Mouse (Mus musculus): ENCODE results near the gene Mrps14. TPM values are rescaled to one million over a fixed set of nuclear protein-coding genes. Genes with fewer than 3 reads are reported as not detected.

Gene Mrps14
- polyA plus RNA-seq (2012; rRNA removed), result 34.6 and 39.1 TPM in 2 replicates

- DNase-seq (ENCODE audit: low read depth, low spot score), result peak; percentile 98
- 6% methylated on average over 31 of the region's 31 CpGs for WGBS
These were observed at the start of gene Mrps14 for GRCm38 (mm10) chr1:160194529-160195336. Gene Mrps14, plus strand, starts transcription at chr1:160195215.

GRCm38 (mm10) chr1:160145606-160146005 lies 49.4 kb upstream of the Mrps14 start:
- WGBS, result 72% methylated on average over 3 of the region's 3 CpGs
- no peak for DNase-seq (ENCODE audit: low read depth, low spot score)

GRCm38 (mm10) chr1:160147274-160147673 lies 47.7 kb upstream of the Mrps14 start:
- WGBS, result 86% methylated on average over 7 of the region's 7 CpGs
- DNase-seq (ENCODE audit: low read depth, low spot score), result no peak

GRCm38 (mm10) chr1:160149291-160149906 lies 45.6 kb upstream of the Mrps14 start:
- WGBS, result 61% methylated on average over 11 of the region's 11 CpGs

GRCm38 (mm10) chr1:160150726-160151125 lies 44.3 kb upstream of the Mrps14 start:
- no peak for DNase-seq (ENCODE audit: low read depth, low spot score)
- 51% methylated on average over 3 of the region's 3 CpGs for WGBS

More at GRCm38 (mm10) chr1:160149291-160149906, 45.6 kb upstream of the Mrps14 start:
- DNase-seq (ENCODE audit: low read depth, low spot score), result no peak

GRCm38 (mm10) chr1:160153480-160153879 lies 41.5 kb upstream of the Mrps14 start, which contains the start of gene Tnn:
Gene Tnn, minus strand, starts transcription at chr1:160153580.
- no peak for DNase-seq (ENCODE audit: low read depth, low spot score)
- 48% methylated on average over 8 of the region's 8 CpGs for whole genome bisulfite sequencing

- no peak for DNase-seq (ENCODE audit: low read depth, low spot score)
- 96% methylated on average over 2 of the region's 2 CpGs for WGBS
These were observed 36.8 kb upstream of the Mrps14 start for GRCm38 (mm10) chr1:160158190-160158589.

- DNase-seq (ENCODE audit: low read depth, low spot score), result no peak
These were observed 28.4 kb upstream of the Mrps14 start for GRCm38 (mm10) chr1:160166600-160166999.

GRCm38 (mm10) chr1:160176903-160177302 lies 18.1 kb upstream of the Mrps14 start:
- 81% methylated on average over 8 of the region's 8 CpGs for WGBS
- DNase-seq (ENCODE audit: low read depth, low spot score), result no peak

More at GRCm38 (mm10) chr1:160166600-160166999, 28.4 kb upstream of the Mrps14 start:
- 78% methylated on average over 4 of the region's 5 CpGs for WGBS

GRCm38 (mm10) chr1:160181216-160181615 lies 13.8 kb upstream of the Mrps14 start:
- no peak for DNase-seq (ENCODE audit: low read depth, low spot score)
- WGBS, result 20% methylated on average over 4 of the region's 4 CpGs

- 20% methylated on average over 5 of the region's 5 CpGs for WGBS
These were observed 10.5 kb upstream of the Mrps14 start for GRCm38 (mm10) chr1:160184506-160184905.

GRCm38 (mm10) chr1:160195337-160195663 lies 285 bp downstream of the Mrps14 start:
- under 1% methylated on average over 13 of the region's 13 CpGs for WGBS
- DNase-seq (ENCODE audit: low read depth, low spot score), result no peak

More at GRCm38 (mm10) chr1:160184506-160184905, 10.5 kb upstream of the Mrps14 start:
- DNase-seq (ENCODE audit: low read depth, low spot score), result no peak

- no peak for DNase-seq (ENCODE audit: low read depth, low spot score)
These were observed 10.5 kb downstream of the Mrps14 start for GRCm38 (mm10) chr1:160205486-160205885.

- DNase-seq (ENCODE audit: low read depth, low spot score), result no peak
- 84% methylated on average over 2 of the region's 2 CpGs for WGBS
These were observed 14.8 kb downstream of the Mrps14 start for GRCm38 (mm10) chr1:160209844-160210243.

- 34% methylated on average over 3 of the region's 3 CpGs for WGBS
- no peak for DNase-seq (ENCODE audit: low read depth, low spot score)
These were observed 15.6 kb downstream of the Mrps14 start for GRCm38 (mm10) chr1:160210566-160210965.

- peak; percentile 16 for DNase-seq (ENCODE audit: low read depth, low spot score)
- WGBS, result under 1% methylated on average over 8 of the region's 8 CpGs
These were observed 16.6 kb downstream of the Mrps14 start for GRCm38 (mm10) chr1:160211597-160212122.

- WGBS, result under 1% methylated on average over 45 of the region's 45 CpGs
- peak; percentile 24 for DNase-seq (ENCODE audit: low read depth, low spot score)
These were observed 17.2 kb downstream of the Mrps14 start for GRCm38 (mm10) chr1:160212123-160212691.

GRCm38 (mm10) chr1:160212703-160213669 lies 18.0 kb downstream of the Mrps14 start, which contains the start of gene Cacybp:
Gene Cacybp, minus strand, starts transcription at chr1:160212875.
- peak; percentile 95 for DNase-seq (ENCODE audit: low read depth, low spot score)
- WGBS, result under 1% methylated on average over 76 of the region's 76 CpGs

- no peak for DNase-seq (ENCODE audit: low read depth, low spot score)
- WGBS, result 90% methylated on average over 7 of the region's 7 CpGs
These were observed 19.2 kb downstream of the Mrps14 start for GRCm38 (mm10) chr1:160214171-160214570.

All from large intestine, adult 2 months (tissue).